Mouse (Mus musculus) thymus, adult 2 months (tissue): Measurements from ENCODE around the gene Slc1a2. TPM values are rescaled to one million over a fixed set of nuclear protein-coding genes. Genes with fewer than 3 reads are reported as not detected.

Source experiments
- DNase-seq: peaks from one replicate; pipeline ENCODE4 v3.0.0; 2021
- H3K27ac ChIP-seq: fragments of 200-500 bp; 2 replicates; pipeline ENCODE4 v1.5.1; 2012; ENCODE audit warnings: low read length, control low read depth; ENCODE audit not compliant: control insufficient read depth, insufficient read depth
- H3K27me3 ChIP-seq: fragments of 200-500 bp; 2 replicates; pipeline ENCODE4 v1.6.1; 2012; ENCODE audit warnings: mild to moderate bottlenecking, low read length, moderate library complexity, mixed read lengths; ENCODE audit not compliant: control insufficient read depth, insufficient read depth
- H3K36me3 ChIP-seq: fragments of 200-500 bp; 2 replicates; pipeline ENCODE4 v1.6.1; 2012; ENCODE audit warnings: mild to moderate bottlenecking, low read length, moderate library complexity; ENCODE audit not compliant: control insufficient read depth, insufficient read depth
- H3K4me1 ChIP-seq: fragments of 200-500 bp; replicated peaks from 2 replicates; pipeline ENCODE4 v1.6.1; 2012; ENCODE audit warnings: low read length; ENCODE audit not compliant: control insufficient read depth, insufficient read depth
- H3K4me3 ChIP-seq: fragments of 200-500 bp; 2 replicates; pipeline ENCODE4 v1.5.1; 2012; ENCODE audit warnings: mild to moderate bottlenecking, low read length, control low read depth, moderate library complexity; ENCODE audit not compliant: control insufficient read depth, insufficient read depth
- CTCF ChIP-seq: fragments of 200-500 bp; IDR thresholded peaks from 2 replicates; pipeline ENCODE4 v1.5.1; 2012; ENCODE audit warnings: mild to moderate bottlenecking, control low read depth, low read length, moderate library complexity, borderline replicate concordance; ENCODE audit not compliant: control insufficient read depth, poor library complexity, insufficient read depth; ENCODE audit errors: extremely low read depth
- POLR2A ChIP-seq: fragments of 200-500 bp; IDR thresholded peaks from 2 replicates; pipeline ENCODE4 v1.6.1; 2012; ENCODE audit warnings: mild to moderate bottlenecking, low read length, control low read depth, moderate library complexity; ENCODE audit not compliant: control insufficient read depth, poor library complexity, insufficient read depth; ENCODE audit errors: extremely low read depth
- WGBS: fragments of 180-500 bp; shearing (Covaris S2); methylation state at CpG from one replicate; pipeline ENCODE4 v1.1.7; 2018; 5-methylcytosine and 5-hydroxymethylcytosine counted together
- polyA plus RNA-seq: library from polyadenylated mRNA; depleted of rRNA; stranded (reverse); fragments of >200 nt; gene quantifications from 2 replicates; pipeline ENCODE4 v1.2.3, GENCODE M21; 2012

Gene Slc1a2
- polyA plus RNA-seq, 1 experiment, result 1.5 TPM

- no peak overlapping the region for H3K27ac ChIP-seq
- no peak overlapping the region for H3K4me3 ChIP-seq
- DNase-seq, result no peak
- H3K27me3 ChIP-seq, result no peaks in the 10 kb centered on the region
- TF ChIP-seq CTCF (no peak), POLR2A (no peak)
- 91% methylated on average over 2 of the region's 2 CpGs for WGBS
- no peaks in the 10 kb centered on the region for H3K36me3 ChIP-seq
- no peaks in the 10 kb centered on the region; the same call in 1 of the 2 replicates for H3K4me1 ChIP-seq
Measured at GRCm38 (mm10) chr2:102735031-102735430, 76.6 kb downstream of the Slc1a2 start.

- H3K27ac ChIP-seq, result no peak overlapping the region
- WGBS, result 98% methylated on average over 9 of the region's 9 CpGs
- no peaks in the 10 kb centered on the region for H3K27me3 ChIP-seq
- no peak overlapping the region for H3K4me3 ChIP-seq
- H3K36me3 ChIP-seq, result no peaks in the 10 kb centered on the region
- TF ChIP-seq POLR2A, result no peak
- no peak for TF ChIP-seq CTCF
- no peak for DNase-seq
- H3K4me1 ChIP-seq, result no peaks in the 10 kb centered on the region; the same call in 1 of the 2 replicates
Measured at GRCm38 (mm10) chr2:102735811-102736210, 77.4 kb downstream of the Slc1a2 start.

- no peaks in the 10 kb centered on the region for H3K27me3 ChIP-seq
- no peaks in the 10 kb centered on the region for H3K36me3 ChIP-seq
- H3K4me1 ChIP-seq, result no peaks in the 10 kb centered on the region; the same call in 1 of the 2 replicates
- DNase-seq, result no peak
- H3K4me3 ChIP-seq, result no peak overlapping the region
- no peak for TF ChIP-seq POLR2A
- no peak for TF ChIP-seq CTCF
- H3K27ac ChIP-seq, result no peak overlapping the region
- WGBS, result 95% methylated on average over 5 of the region's 5 CpGs
Measured at GRCm38 (mm10) chr2:102736490-102736889, 78.0 kb downstream of the Slc1a2 start.

- Histone ChIP-seq H3K36me3 (no peaks in the 10 kb centered on the region), H3K27ac (no peak overlapping the region), H3K4me1 (no peaks in the 10 kb centered on the region), H3K27me3 (no peaks in the 10 kb centered on the region), H3K4me3 (no peak overlapping the region)
- WGBS, result 58% methylated on average over 1 of the region's 1 CpGs
- no peak for TF ChIP-seq POLR2A
- TF ChIP-seq CTCF, result no peak
- no peak for DNase-seq
Measured at GRCm38 (mm10) chr2:102738852-102739251, 80.4 kb downstream of the Slc1a2 start.

- no peak for DNase-seq
- no peak overlapping the region for H3K27ac ChIP-seq
- H3K27me3 ChIP-seq, result no peaks in the 10 kb centered on the region
- no peaks in the 10 kb centered on the region for H3K4me1 ChIP-seq
- 90% methylated on average over 5 of the region's 5 CpGs for whole genome bisulfite sequencing
- H3K4me3 ChIP-seq, result no peak overlapping the region
- no peaks in the 10 kb centered on the region for H3K36me3 ChIP-seq
- TF ChIP-seq CTCF (no peak), POLR2A (no peak)
Measured at GRCm38 (mm10) chr2:102742685-102743084, 84.2 kb downstream of the Slc1a2 start.

GRCm38 (mm10) chr2:102743918-102744696, 85.6 kb downstream of the Slc1a2 start:
- H3K4me1 ChIP-seq, result no peaks in the 10 kb centered on the region
- TF ChIP-seq CTCF, result no peak
- TF ChIP-seq POLR2A, result no peak
- H3K4me3 ChIP-seq, result no peak overlapping the region
- WGBS, result 49% methylated on average over 10 of the region's 10 CpGs
- H3K27me3 ChIP-seq, result no peaks in the 10 kb centered on the region
- H3K36me3 ChIP-seq, result no peaks in the 10 kb centered on the region
- DNase-seq, result peak; percentile 78
- no peak overlapping the region for H3K27ac ChIP-seq
